Mouse (Mus musculus) neural tube, embryonic 14.5 days (tissue): ENCODE data around the gene Hsd11b1. TPM values are rescaled to one million over a fixed set of nuclear protein-coding genes. Genes with fewer than 3 reads are reported as not detected.

ENCODE experiments used
- ATAC-seq: fragments of 200-750 bp; cut with Nextera tagmentation; 2 replicates; pipeline ENCODE4 v1.8.0; 2017; ENCODE audit warnings: low read depth, mild to moderate bottlenecking, moderate TSS enrichment, moderate library complexity
- H3K27ac ChIP-seq: fragments of 300-500 bp; sonication (generic); 2 replicates; pipeline ENCODE4 v1.5.1; 2014; ENCODE audit warnings: low read depth, mild to moderate bottlenecking, control low read depth, low read length, moderate library complexity, mixed read lengths
- H3K27me3 ChIP-seq: fragments of 300-500 bp; sonication (generic); 2 replicates; pipeline ENCODE4 v1.6.1; 2014; ENCODE audit warnings: low read length; ENCODE audit not compliant: control insufficient read depth, insufficient read depth
- H3K36me3 ChIP-seq: fragments of 300-500 bp; sonication (generic); 2 replicates; pipeline ENCODE4 v1.6.1; 2014; ENCODE audit warnings: low read length, mixed read lengths; ENCODE audit not compliant: control insufficient read depth, insufficient read depth
- H3K4me1 ChIP-seq: fragments of 300-500 bp; sonication (generic); 2 replicates; pipeline ENCODE4 v1.6.1; 2014; ENCODE audit warnings: low read length; ENCODE audit not compliant: control insufficient read depth, insufficient read depth
- H3K4me2 ChIP-seq: fragments of 300-500 bp; sonication (generic); 2 replicates; pipeline ENCODE4 v1.6.1; 2014; ENCODE audit warnings: mild to moderate bottlenecking, low read depth, low read length, control low read depth
- H3K4me3 ChIP-seq: fragments of 300-500 bp; sonication (generic); 2 replicates; pipeline ENCODE4 v1.5.1; 2014; ENCODE audit warnings: low read depth, low read length, control low read depth, mixed read lengths
- H3K9ac ChIP-seq: fragments of 300-500 bp; sonication (generic); replicated peaks from 2 replicates; pipeline ENCODE4 v1.6.1; 2014; ENCODE audit warnings: low read depth, mild to moderate bottlenecking, control low read depth, low read length, mixed read lengths
- H3K9me3 ChIP-seq: fragments of 300-500 bp; sonication (generic); 2 replicates; pipeline ENCODE4 v1.6.1; 2016; ENCODE audit warnings: low read length; ENCODE audit not compliant: control insufficient read depth
- WGBS: fragments of 180-500 bp; shearing (Covaris S2); extraction: QIAGEN DNeasy Blood & Tissue Kit; methylation state at CpG from one replicate; pipeline ENCODE4 v1.1.7; 2014; 5-methylcytosine and 5-hydroxymethylcytosine counted together
- polyA plus RNA-seq: library from polyadenylated mRNA; unstranded; fragments of >200 nt; fragmentation: Nextera tagmentation; extraction: Ambion mirVana; gene quantifications from 2 replicates; pipeline ENCODE4 v1.2.1, GENCODE M21; 2014

Hsd11b1 gene
- polyA plus RNA-seq, 1 experiment from 2014 or later: not detected

GRCm38 (mm10) chr1:193242238-193242637 lies 21.6 kb downstream of the Hsd11b1 start:
- ATAC-seq: no peak
- H3K27ac ChIP-seq: no peak overlapping the region
- no peaks in the 10 kb centered on the region for H3K27me3 ChIP-seq
- no peak overlapping the region for H3K4me3 ChIP-seq
- H3K4me1 ChIP-seq: no peaks in the 10 kb centered on the region
- H3K4me2 ChIP-seq: no peak overlapping the region
- no peak overlapping the region for H3K9ac ChIP-seq
- WGBS: 78% methylated on average over 8 of the region's 8 CpGs
- no peaks in the 10 kb centered on the region for H3K36me3 ChIP-seq
- H3K9me3 ChIP-seq: no peaks in the 10 kb centered on the region

GRCm38 (mm10) chr1:193241436-193241835 lies 22.4 kb downstream of the Hsd11b1 start:
- no peak for ATAC-seq
- Histone ChIP-seq H3K4me1 (no peaks in the 10 kb centered on the region), H3K27me3 (no peaks in the 10 kb centered on the region), H3K36me3 (no peaks in the 10 kb centered on the region), H3K4me2 (no peak overlapping the region), H3K9ac (no peak overlapping the region), H3K4me3 (no peak overlapping the region), H3K27ac (no peak overlapping the region), H3K9me3 (no peaks in the 10 kb centered on the region)
- WGBS: 89% methylated on average over 4 of the region's 4 CpGs

- H3K4me1 ChIP-seq: no peaks in the 10 kb centered on the region
- no peaks in the 10 kb centered on the region for H3K36me3 ChIP-seq
- no peaks in the 10 kb centered on the region for H3K9me3 ChIP-seq
- H3K4me3 ChIP-seq: no peak overlapping the region
- 40% methylated on average over 4 of the region's 4 CpGs for WGBS
- no peak overlapping the region for H3K27ac ChIP-seq
- no peak overlapping the region for H3K9ac ChIP-seq
- ATAC-seq: no peak
- H3K4me2 ChIP-seq: no peak overlapping the region
- H3K27me3 ChIP-seq: no peaks in the 10 kb centered on the region
These were observed 25.4 kb downstream of the Hsd11b1 start for GRCm38 (mm10) chr1:193238426-193238825.

- Histone ChIP-seq H3K4me2 (no peak overlapping the region), H3K36me3 (no peaks in the 10 kb centered on the region), H3K27ac (no peak overlapping the region), H3K9me3 (no peaks in the 10 kb centered on the region), H3K9ac (no peak overlapping the region), H3K4me3 (no peak overlapping the region), H3K27me3 (no peaks in the 10 kb centered on the region), H3K4me1 (no peaks in the 10 kb centered on the region)
- WGBS: 88% methylated on average over 7 of the region's 7 CpGs
- no peak for ATAC-seq
These were observed 28.9 kb downstream of the Hsd11b1 start for GRCm38 (mm10) chr1:193234930-193235329.

- no peak for ATAC-seq
- WGBS: 92% methylated on average over 2 of the region's 2 CpGs
- H3K9ac ChIP-seq: no peak overlapping the region
- H3K4me3 ChIP-seq: no peak overlapping the region
- no peaks in the 10 kb centered on the region for H3K9me3 ChIP-seq
- no peak overlapping the region for H3K27ac ChIP-seq
- no peaks in the 10 kb centered on the region for H3K27me3 ChIP-seq
- H3K4me2 ChIP-seq: no peak overlapping the region
- H3K36me3 ChIP-seq: no peaks in the 10 kb centered on the region
- H3K4me1 ChIP-seq: no peaks in the 10 kb centered on the region
These were observed 29.7 kb downstream of the Hsd11b1 start for GRCm38 (mm10) chr1:193234130-193234645.

GRCm38 (mm10) chr1:193232732-193233131 lies 31.1 kb downstream of the Hsd11b1 start:
- H3K9me3 ChIP-seq: no peaks in the 10 kb centered on the region
- no peak overlapping the region for H3K9ac ChIP-seq
- no peak for ATAC-seq
- H3K4me2 ChIP-seq: no peak overlapping the region
- no peaks in the 10 kb centered on the region for H3K27me3 ChIP-seq
- WGBS: 87% methylated on average over 2 of the region's 2 CpGs
- H3K27ac ChIP-seq: no peak overlapping the region
- no peaks in the 10 kb centered on the region for H3K4me1 ChIP-seq
- H3K4me3 ChIP-seq: no peak overlapping the region
- no peaks in the 10 kb centered on the region for H3K36me3 ChIP-seq

GRCm38 (mm10) chr1:193230935-193231334 lies 32.9 kb downstream of the Hsd11b1 start:
- H3K36me3 ChIP-seq: no peaks in the 10 kb centered on the region
- H3K27me3 ChIP-seq: no peaks in the 10 kb centered on the region
- no peak overlapping the region for H3K4me2 ChIP-seq
- H3K27ac ChIP-seq: no peak overlapping the region
- no peak for ATAC-seq
- 75% methylated on average over 5 of the region's 5 CpGs for WGBS
- no peaks in the 10 kb centered on the region for H3K9me3 ChIP-seq
- no peaks in the 10 kb centered on the region for H3K4me1 ChIP-seq
- H3K9ac ChIP-seq: no peak overlapping the region
- no peak overlapping the region for H3K4me3 ChIP-seq

- H3K36me3 ChIP-seq: no peaks in the 10 kb centered on the region
- H3K9me3 ChIP-seq: no peaks in the 10 kb centered on the region
- H3K27me3 ChIP-seq: no peaks in the 10 kb centered on the region
- H3K27ac ChIP-seq: no peak overlapping the region
- H3K4me1 ChIP-seq: no peaks in the 10 kb centered on the region
- no peak overlapping the region for H3K4me3 ChIP-seq
- H3K9ac ChIP-seq: no peak overlapping the region
- ATAC-seq: no peak
- H3K4me2 ChIP-seq: no peak overlapping the region
- WGBS: 83% methylated on average over 3 of the region's 3 CpGs
These were observed 33.3 kb downstream of the Hsd11b1 start for GRCm38 (mm10) chr1:193230531-193230930.

- H3K9me3 ChIP-seq: no peaks in the 10 kb centered on the region
- H3K4me1 ChIP-seq: no peaks in the 10 kb centered on the region
- 98% methylated on average over 5 of the region's 5 CpGs for WGBS
- no peak overlapping the region for H3K9ac ChIP-seq
- no peaks in the 10 kb centered on the region for H3K36me3 ChIP-seq
- no peak overlapping the region for H3K4me3 ChIP-seq
- no peaks in the 10 kb centered on the region for H3K27me3 ChIP-seq
- ATAC-seq: no peak
- H3K4me2 ChIP-seq: no peak overlapping the region
- H3K27ac ChIP-seq: no peak overlapping the region
These were observed 34.3 kb downstream of the Hsd11b1 start for GRCm38 (mm10) chr1:193229570-193229969.
